Mouse (Mus musculus): ENCODE data around the gene Mapk8.

- no peak for TF ChIP-seq POLR2A (IDR thresholded peaks at IDR 0.05; ENCODE audit: low read depth, low read length)
- no peak for TF ChIP-seq CTCF (IDR thresholded peaks at IDR 0.05; ENCODE audit: extremely low read depth, insufficient read depth, insufficient read length, insufficient replicate concordance)
Measured at GRCm38 (mm10) chr14:33334402-33334801, 112.6 kb downstream of the Mapk8 start.

Data from spleen, adult 2 months (tissue).